Comparison of ENCODE assay signal across 8 mouse cellular contexts in the genomic region with DNA sequence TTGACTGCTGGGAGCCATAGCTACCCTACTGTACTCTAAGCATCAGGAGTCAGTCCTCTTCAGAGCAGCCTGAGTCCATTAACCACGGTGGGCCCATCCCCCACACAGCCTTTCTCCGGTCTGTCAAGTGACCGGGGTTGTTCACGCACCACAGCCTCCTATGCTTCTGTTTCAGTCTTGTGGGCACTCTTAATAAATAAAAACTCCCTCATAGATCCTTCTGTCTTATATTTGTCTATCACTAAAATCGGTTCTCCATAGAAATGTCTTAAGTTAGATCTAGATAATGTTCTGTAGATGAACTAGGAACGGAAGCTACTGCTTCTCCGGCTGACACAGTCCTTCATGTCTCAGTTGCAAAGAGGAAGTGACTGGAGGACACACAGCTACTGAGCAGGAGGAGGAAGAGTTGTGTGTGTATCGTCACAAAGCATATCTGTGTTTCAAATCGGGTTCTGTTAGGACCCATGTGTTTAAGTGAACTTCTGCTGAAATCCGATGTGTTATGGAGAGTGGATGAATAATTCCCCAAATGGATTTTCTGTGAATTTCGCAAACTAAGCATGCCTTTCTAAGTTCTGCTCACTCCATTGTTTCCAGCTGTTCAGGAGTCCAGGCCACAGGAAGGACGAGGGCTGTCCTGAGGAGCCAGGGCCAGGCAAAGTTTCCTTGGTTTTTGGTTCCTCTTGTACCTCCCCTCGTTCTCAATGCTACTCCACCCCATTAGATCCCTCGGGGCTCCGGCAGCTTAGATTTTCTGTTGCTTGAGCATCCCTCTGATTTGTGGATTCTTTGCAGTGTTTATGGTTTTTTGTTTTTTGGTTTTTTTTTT.
DNase-seq lines count a peak whose midpoint lies in the region; ATAC-seq and TF ChIP-seq lines count a peak whose summit lies in the region.

No protein-coding gene starts in this region.

- no peak for TF ChIP-seq POLR2A in brain, embryonic 14.5 days (IDR thresholded peaks at IDR 0.05; ENCODE audit: borderline replicate concordance, extremely low read depth, insufficient read depth, insufficient read length, poor library complexity, severe bottlenecking)
- no peak for TF ChIP-seq POLR2A in thymus, adult 2 months (IDR thresholded peaks at IDR 0.05; ENCODE audit: control insufficient read depth, extremely low read depth, insufficient read depth, low read length, poor library complexity)

- H3K9me3 ChIP-seq in heart, embryonic 16.5 days (replicated peaks; ENCODE audit: control insufficient read depth, low read length) = no peaks in the 10 kb centered on the region
- no peaks in the 10 kb centered on the region for H3K9me3 ChIP-seq in liver, embryonic 14.5 days (ENCODE audit: control insufficient read depth, low read length)

- peaks cover 15% of the 10 kb centered on the region for H3K4me1 ChIP-seq in heart, embryonic 16.5 days (ENCODE audit: control insufficient read depth, insufficient read depth, low read length)
- no peaks in the 10 kb centered on the region for H3K4me1 ChIP-seq in liver, embryonic 14.5 days (replicated peaks; ENCODE audit: control insufficient read depth in 2 of 2, insufficient read depth in 2 of 2, low read length in 1 of 2)
- peaks cover 6% of the 10 kb centered on the region for H3K4me1 ChIP-seq in thymus, adult 2 months (replicated peaks; ENCODE audit: control insufficient read depth, insufficient read depth, low read length)

- H3K9ac ChIP-seq in heart, embryonic 16.5 days (ENCODE audit: low read length) = no peak overlapping the region
- no peak overlapping the region for H3K9ac ChIP-seq in liver, embryonic 14.5 days (replicated peaks)

- H3K36me3 ChIP-seq in heart, embryonic 16.5 days (ENCODE audit: control insufficient read depth, insufficient read depth) = no peaks in the 10 kb centered on the region
- H3K36me3 ChIP-seq in liver, embryonic 14.5 days (replicated peaks; ENCODE audit: control insufficient read depth, insufficient read depth, low read depth) = no peaks in the 10 kb centered on the region
- H3K36me3 ChIP-seq in thymus, adult 2 months (ENCODE audit: control insufficient read depth, insufficient read depth, low read length) = no peaks in the 10 kb centered on the region

- H3K4me2 ChIP-seq in heart, embryonic 16.5 days (ENCODE audit: low read depth, low read length) = no peak overlapping the region
- peak overlapping the region; percentile 6; the same call in 1 of the 2 replicates for H3K4me2 ChIP-seq in liver, embryonic 14.5 days (ENCODE audit: low read depth)

- H3K27me3 ChIP-seq in heart, embryonic 16.5 days (ENCODE audit: control insufficient read depth, insufficient read depth, low read length) = peaks cover 2% of the 10 kb centered on the region; the same call in 1 of the 2 replicates
- no peaks in the 10 kb centered on the region for H3K27me3 ChIP-seq in liver, embryonic 14.5 days (ENCODE audit: control insufficient read depth, insufficient read depth, low read length)
- no peaks in the 10 kb centered on the region for H3K27me3 ChIP-seq in thymus, adult 2 months (ENCODE audit: control insufficient read depth, insufficient read depth, low read length)

- no peak for TF ChIP-seq CTCF in brain, embryonic 14.5 days (IDR thresholded peaks at IDR 0.05; ENCODE audit: borderline replicate concordance, extremely low read depth, insufficient read depth, insufficient read length)
- no peak for TF ChIP-seq CTCF in liver, embryonic 14.5 days (IDR thresholded peaks at IDR 0.05; ENCODE audit: low read depth)
- no peak for TF ChIP-seq CTCF in thymus, adult 2 months (IDR thresholded peaks at IDR 0.05; ENCODE audit: borderline replicate concordance, control insufficient read depth, extremely low read depth, insufficient read depth, low read length, poor library complexity)

- 53% methylated on average over 15 of the region's 15 CpGs for WGBS in heart, embryonic 16.5 days
- 17% methylated on average over 15 of the region's 15 CpGs for WGBS in liver, embryonic 14.5 days (ENCODE audit: insufficient replicate concordance)
- WGBS in thymus, adult 2 months = 35% methylated on average over 15 of the region's 15 CpGs

- H3K4me3 ChIP-seq in heart, embryonic 16.5 days (ENCODE audit: low read length) = no peak overlapping the region
- H3K4me3 ChIP-seq in liver, embryonic 14.5 days (ENCODE audit: insufficient read depth in 1 of 2, low read depth in 2 of 2, low read length in 2 of 2) = no peak overlapping the region
- no peak overlapping the region for H3K4me3 ChIP-seq in thymus, adult 2 months (ENCODE audit: control insufficient read depth, insufficient read depth, low read length)

- peak; percentile 43 for DNase-seq in gastrocnemius, adult 18-20 months (ENCODE audit: low spot score)
- no peak for DNase-seq in gastrocnemius, adult 8-10 months (ENCODE audit: low spot score in 2 of 2)
- peak; percentile 38 for DNase-seq in brain, embryonic 14.5 days (ENCODE audit: low read depth)
- DNase-seq in liver, embryonic 14.5 days (ENCODE audit: low read depth in 3 of 3, low spot score in 3 of 3) = no peak
- peak; percentile 11 for DNase-seq in thymus, adult 2 months
- no peak for DNase-seq in left cerebral cortex, adult 8-10 months (ENCODE audit: low spot score in 2 of 2)
- no peak for DNase-seq in layer of hippocampus, adult 9-11 months

- TF ChIP-seq EP300 in liver, embryonic 14.5 days (IDR thresholded peaks at IDR 0.05; ENCODE audit: low read depth) = no peak

- H3K27ac ChIP-seq in heart, embryonic 16.5 days (ENCODE audit: low read length) = peak overlapping the region; percentile 45
- H3K27ac ChIP-seq in liver, embryonic 14.5 days = no peak overlapping the region
- peak overlapping the region; percentile 44; the same call in 1 of the 2 replicates for H3K27ac ChIP-seq in thymus, adult 2 months (ENCODE audit: control insufficient read depth, insufficient read depth, low read length)

- ATAC-seq in heart, embryonic 16.5 days (replicated peaks; ENCODE audit: extremely low read depth, insufficient read depth, low FRiP score) = no peak
- no peak for ATAC-seq in liver, embryonic 14.5 days (ENCODE audit: insufficient read depth)

Comparison
In these comparisons a context has a peak if more than half of its experiments do, and no peak if none do; other contexts are left out.
1. DNase-seq: peak in gastrocnemius, adult 18-20 months (single experiment), brain, embryonic 14.5 days (single experiment) and thymus, adult 2 months (single experiment); none in gastrocnemius, adult 8-10 months (0 of 2), liver, embryonic 14.5 days (0 of 3), left cerebral cortex, adult 8-10 months (0 of 2) and layer of hippocampus, adult 9-11 months (single experiment).